Mouse (Mus musculus): ENCODE data around the gene Snorc. TPM values are rescaled to one million over a fixed set of nuclear protein-coding genes. Genes with fewer than 3 reads are reported as not detected.

The Snorc gene
- polyA plus RNA-seq, 1 experiment from 2014 or later = not detected

DNA sequence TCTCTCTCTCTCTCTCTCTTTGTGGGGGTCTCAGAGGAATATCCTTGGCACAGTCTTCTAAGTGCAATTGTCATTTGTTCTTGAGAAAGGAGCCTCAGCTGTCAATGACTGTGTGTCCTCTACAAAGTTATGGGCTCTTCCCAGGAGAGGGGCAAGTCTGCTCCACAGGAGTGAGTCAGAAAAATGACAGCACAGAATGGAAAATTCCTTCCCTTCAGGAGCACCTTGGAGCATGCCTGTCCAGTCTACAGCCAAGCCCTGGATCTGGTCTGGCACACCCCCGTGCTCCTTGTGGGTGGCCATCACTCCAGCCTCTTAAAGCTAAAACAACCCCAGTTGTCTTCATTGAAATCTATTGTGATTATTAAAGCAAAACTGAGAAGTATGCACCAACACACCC, 51.5 kb downstream of the Snorc start:
- peaks cover 13% of the 10 kb centered on the region for H3K4me1 ChIP-seq
- H3K4me3 ChIP-seq = no peak overlapping the region
- DNase-seq (ENCODE audit: extremely low spot score, low spot score) = no peak
- H3K9me3 ChIP-seq = no peaks in the 10 kb centered on the region
- 78% methylated on average over 1 of the region's 1 CpGs for WGBS
- no peaks in the 10 kb centered on the region; the same call in 1 of the 2 replicates for H3K27me3 ChIP-seq (ENCODE audit: poor library complexity, severe bottlenecking)
- H3K36me3 ChIP-seq (replicated peaks) = no peaks in the 10 kb centered on the region
- H3K27ac ChIP-seq = no peak overlapping the region

DNA sequence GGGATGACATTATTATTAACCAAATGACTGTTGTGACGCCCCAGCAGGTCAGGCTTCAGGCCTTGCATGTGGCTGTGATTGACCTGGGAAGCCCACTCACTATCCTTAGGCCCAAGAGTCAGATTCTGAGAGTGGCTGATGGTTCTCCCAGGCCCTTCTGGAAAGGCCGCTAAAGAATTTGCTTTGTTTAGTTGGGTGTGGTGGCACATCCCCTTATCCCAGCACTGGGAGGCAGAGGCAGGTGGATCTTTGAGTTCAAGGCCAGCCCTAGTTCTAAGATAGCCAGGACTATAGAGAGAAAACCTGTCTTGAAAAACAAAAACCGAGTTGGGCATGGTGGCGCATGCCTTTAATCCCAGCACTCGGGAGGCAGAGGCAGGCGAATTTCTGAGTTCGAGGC, 55.0 kb downstream of the Snorc start:
- Histone ChIP-seq H3K27me3 (ENCODE audit: poor library complexity, severe bottlenecking) (no peaks in the 10 kb centered on the region; the same call in 1 of the 2 replicates), H3K4me1 (peaks cover 9% of the 10 kb centered on the region), H3K36me3 (replicated peaks) (no peaks in the 10 kb centered on the region), H3K27ac (no peak overlapping the region), H3K9me3 (no peaks in the 10 kb centered on the region), H3K4me3 (no peak overlapping the region)
- 91% methylated on average over 7 of the region's 7 CpGs for WGBS
- no peak for DNase-seq (ENCODE audit: extremely low spot score, low spot score)

Other genes starting within 250 kb of the Snorc start
- gene Efhd1, start 205.9 kb upstream of the Snorc start, polyA plus RNA-seq (2016; fragmentation: Nextera tagmentation; extraction: Ambion mirVana) = 1.6 and 2.5 TPM in 2 replicates
- gene Gigyf2, start 143.3 kb upstream of the Snorc start, polyA plus RNA-seq (2016; fragmentation: Nextera tagmentation; extraction: Ambion mirVana) = 47.4 and 52.6 TPM in 2 replicates
- 0.55 and 0.58 TPM in 2 replicates for gene Kcnj13, start 75.5 kb upstream of the Snorc start, polyA plus RNA-seq (2016; fragmentation: Nextera tagmentation; extraction: Ambion mirVana)
- gene Neu2, start 39.6 kb downstream of the Snorc start, polyA plus RNA-seq (2016; fragmentation: Nextera tagmentation; extraction: Ambion mirVana) = not detected in 2 replicates
- 3.6 and 4.7 TPM in 2 replicates for gene Ngef, start 103.6 kb downstream of the Snorc start, polyA plus RNA-seq (2016; fragmentation: Nextera tagmentation; extraction: Ambion mirVana)
- gene Inpp5d, start 150.0 kb downstream of the Snorc start, polyA plus RNA-seq (2016; fragmentation: Nextera tagmentation; extraction: Ambion mirVana) = 2.8 and 4.1 TPM in 2 replicates

Measured in forebrain, embryonic 10.5 days (tissue).